Mouse (Mus musculus) lung, embryonic 16.5 days (tissue): ENCODE measurements around the gene Usp47. TPM values are rescaled to one million over a fixed set of nuclear protein-coding genes. Genes with fewer than 3 reads are reported as not detected.

Experiments
- ATAC-seq: fragments of 200-750 bp; cut with Nextera tagmentation; 2 replicates; pipeline ENCODE4 v1.8.0; 2017; ENCODE audit warnings: low read depth, mild to moderate bottlenecking, moderate library complexity
- H3K27ac ChIP-seq: fragments of 300-500 bp; sonication (generic); 2 replicates; pipeline ENCODE4 v1.5.1; 2014; ENCODE audit warnings: mild to moderate bottlenecking, control low read depth, low read length
- H3K27me3 ChIP-seq: fragments of 300-500 bp; sonication (generic); 2 replicates; pipeline ENCODE4 v1.6.1; 2014; ENCODE audit warnings: low read depth, low read length, mixed read lengths; ENCODE audit not compliant: control insufficient read depth, insufficient read depth
- H3K36me3 ChIP-seq: fragments of 300-500 bp; sonication (generic); 2 replicates; pipeline ENCODE4 v1.6.1; 2014; ENCODE audit warnings: low read length; ENCODE audit not compliant: control insufficient read depth, insufficient read depth
- H3K4me1 ChIP-seq: fragments of 300-500 bp; sonication (generic); replicated peaks from 2 replicates; pipeline ENCODE4 v1.6.1; 2014; ENCODE audit warnings: low read length, mixed read lengths; ENCODE audit not compliant: control insufficient read depth, insufficient read depth
- H3K4me2 ChIP-seq: fragments of 300-500 bp; sonication (generic); 2 replicates; pipeline ENCODE4 v1.6.1; 2014; ENCODE audit warnings: low read depth, low read length, control low read depth
- H3K4me3 ChIP-seq: fragments of 300-500 bp; sonication (generic); 2 replicates; pipeline ENCODE4 v1.5.1; 2014; ENCODE audit warnings: mild to moderate bottlenecking, low read length, control low read depth
- H3K9ac ChIP-seq: fragments of 300-500 bp; sonication (generic); 2 replicates; pipeline ENCODE4 v1.6.1; 2014; ENCODE audit warnings: low read length, control low read depth
- H3K9me3 ChIP-seq: fragments of 300-500 bp; sonication (generic); 2 replicates; pipeline ENCODE4 v1.6.1; 2016; ENCODE audit warnings: low read length; ENCODE audit not compliant: control insufficient read depth
- WGBS: fragments of 180-500 bp; shearing (Covaris S2); extraction: QIAGEN DNeasy Blood & Tissue Kit; methylation state at CpG from one replicate; pipeline ENCODE4 v1.1.7; 2014; 5-methylcytosine and 5-hydroxymethylcytosine counted together
- polyA plus RNA-seq: library from polyadenylated mRNA; unstranded; fragments of >200 nt; fragmentation: Nextera tagmentation; extraction: Ambion mirVana; gene quantifications from 2 replicates; pipeline ENCODE4 v1.2.1, GENCODE M21; 2015

Usp47 gene
- polyA plus RNA-seq, 1 experiment from 2014 or later = 71.5 TPM

DNA sequence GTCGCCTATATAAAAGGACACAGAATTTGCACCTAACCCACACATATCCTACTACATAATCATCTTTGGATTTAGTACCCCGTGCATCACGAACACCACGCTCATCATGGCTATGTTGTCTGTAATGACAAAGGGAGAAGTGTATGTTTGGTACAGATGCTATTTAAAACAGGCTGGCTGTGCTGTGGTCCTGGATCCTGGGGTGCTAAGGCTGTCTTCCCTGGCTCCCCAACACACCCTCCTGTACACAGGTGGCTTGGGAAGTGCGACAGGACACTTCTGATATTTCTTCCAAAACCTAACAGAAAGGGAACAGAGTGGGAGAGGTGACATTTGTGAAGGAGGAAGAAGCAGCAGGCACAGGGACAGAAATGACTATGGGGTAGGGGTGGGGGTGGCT lies 100.3 kb downstream of the Usp47 start:
- Histone ChIP-seq H3K9ac (no peak overlapping the region), H3K4me3 (no peak overlapping the region), H3K9me3 (no peaks in the 10 kb centered on the region), H3K27ac (no peak overlapping the region), H3K4me1 (peaks cover 4% of the 10 kb centered on the region; the same call in 1 of the 2 replicates), H3K4me2 (no peak overlapping the region), H3K36me3 (no peaks in the 10 kb centered on the region), H3K27me3 (no peaks in the 10 kb centered on the region)
- ATAC-seq = no peak
- WGBS = 82% methylated on average over 5 of the region's 5 CpGs

DNA sequence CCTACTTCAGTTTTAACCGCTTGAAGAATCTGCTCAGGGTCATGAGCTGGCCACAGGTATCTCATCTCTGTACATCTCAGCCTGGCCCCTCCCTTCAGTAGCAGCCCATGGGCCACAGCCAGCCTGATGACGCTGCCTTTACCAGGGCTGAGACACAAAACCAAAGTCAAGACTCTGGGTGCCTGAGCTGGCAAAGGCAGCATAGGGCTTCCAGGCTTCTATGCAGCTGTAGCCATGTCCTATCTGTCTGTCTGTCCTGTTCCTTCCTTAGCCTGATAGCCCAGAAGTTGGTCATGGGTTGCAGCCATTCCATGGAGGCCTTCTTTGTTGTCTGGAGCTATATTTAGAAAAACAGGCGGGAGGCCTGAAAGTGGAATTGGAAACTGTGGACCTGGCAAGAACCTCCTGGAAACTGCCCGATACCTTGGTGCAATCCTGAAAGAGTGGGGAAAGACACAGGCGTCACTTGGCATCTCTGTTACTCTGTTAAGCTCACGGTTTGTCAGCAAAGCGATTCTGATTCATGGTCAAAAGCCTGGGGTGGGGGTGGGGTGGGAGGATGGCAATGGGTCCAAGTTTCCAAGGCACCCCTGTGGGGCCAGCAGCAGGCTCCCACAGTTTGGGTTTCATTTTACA lies 102.4 kb downstream of the Usp47 start:
- Histone ChIP-seq H3K9me3 (no peaks in the 10 kb centered on the region), H3K4me3 (no peak overlapping the region), H3K9ac (no peak overlapping the region), H3K4me1 (peaks cover 4% of the 10 kb centered on the region; the same call in 1 of the 2 replicates), H3K27ac (no peak overlapping the region), H3K36me3 (no peaks in the 10 kb centered on the region), H3K4me2 (no peak overlapping the region), H3K27me3 (no peaks in the 10 kb centered on the region)
- ATAC-seq = no peak
- WGBS = 79% methylated on average over 7 of the region's 7 CpGs

DNA sequence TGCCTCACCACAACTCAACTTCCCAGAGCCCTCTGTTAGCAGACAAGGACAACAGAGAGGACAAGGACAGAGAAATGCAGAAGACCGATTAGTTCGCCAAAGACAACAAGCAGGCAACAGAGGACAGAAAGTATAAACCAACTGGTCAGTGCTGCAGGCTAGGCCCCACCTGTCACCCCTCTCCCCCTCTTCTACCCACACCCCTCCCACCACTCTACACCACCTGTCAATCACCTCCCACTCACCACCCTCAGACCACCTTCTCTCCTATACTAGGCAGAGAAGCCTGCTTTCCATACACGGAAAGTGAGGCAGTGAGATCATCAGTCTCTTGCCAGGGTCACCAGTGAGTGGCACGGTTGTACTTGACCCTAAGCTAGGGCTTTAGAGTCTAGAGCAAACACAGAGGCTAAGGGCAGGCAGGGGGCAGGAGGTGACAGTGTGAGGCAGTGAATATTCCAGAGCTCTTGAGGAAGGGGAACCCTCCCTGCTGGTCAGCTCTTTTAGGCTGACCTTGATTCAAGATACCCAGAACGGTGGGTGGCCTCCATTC lies 103.9 kb downstream of the Usp47 start:
- 42% methylated on average over 5 of the region's 5 CpGs for WGBS
- H3K27me3 ChIP-seq = no peaks in the 10 kb centered on the region
- H3K4me3 ChIP-seq = no peak overlapping the region
- H3K4me2 ChIP-seq = no peak overlapping the region
- no peaks in the 10 kb centered on the region for H3K9me3 ChIP-seq
- H3K4me1 ChIP-seq = no peaks in the 10 kb centered on the region
- ATAC-seq = no peak
- no peak overlapping the region for H3K27ac ChIP-seq
- no peaks in the 10 kb centered on the region for H3K36me3 ChIP-seq
- H3K9ac ChIP-seq = no peak overlapping the region

DNA sequence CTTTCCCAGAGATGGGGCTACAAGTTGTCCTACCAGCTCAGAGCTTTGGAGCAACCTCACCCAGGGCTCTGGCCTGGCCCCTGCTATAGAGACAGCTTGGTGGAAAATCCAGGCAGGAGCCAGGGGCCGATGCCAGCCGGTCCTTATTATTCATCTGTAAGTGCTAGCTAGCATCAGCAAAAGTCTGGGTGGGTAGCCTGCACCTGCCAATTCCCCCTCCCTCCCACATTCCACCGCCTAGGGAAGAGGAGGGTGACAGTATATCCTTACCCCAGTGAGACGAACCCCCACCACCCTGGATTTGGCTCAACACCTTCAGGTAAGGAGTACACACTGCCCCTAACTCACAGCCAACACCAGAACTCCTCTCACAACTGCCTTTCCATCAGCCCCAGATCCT lies 104.7 kb downstream of the Usp47 start:
- Histone ChIP-seq H3K4me3 (no peak overlapping the region), H3K4me1 (no peaks in the 10 kb centered on the region), H3K9me3 (no peaks in the 10 kb centered on the region), H3K9ac (no peak overlapping the region), H3K36me3 (no peaks in the 10 kb centered on the region), H3K27me3 (no peaks in the 10 kb centered on the region), H3K4me2 (no peak overlapping the region), H3K27ac (no peak overlapping the region)
- WGBS = 74% methylated on average over 4 of the region's 4 CpGs
- ATAC-seq = no peak

DNA sequence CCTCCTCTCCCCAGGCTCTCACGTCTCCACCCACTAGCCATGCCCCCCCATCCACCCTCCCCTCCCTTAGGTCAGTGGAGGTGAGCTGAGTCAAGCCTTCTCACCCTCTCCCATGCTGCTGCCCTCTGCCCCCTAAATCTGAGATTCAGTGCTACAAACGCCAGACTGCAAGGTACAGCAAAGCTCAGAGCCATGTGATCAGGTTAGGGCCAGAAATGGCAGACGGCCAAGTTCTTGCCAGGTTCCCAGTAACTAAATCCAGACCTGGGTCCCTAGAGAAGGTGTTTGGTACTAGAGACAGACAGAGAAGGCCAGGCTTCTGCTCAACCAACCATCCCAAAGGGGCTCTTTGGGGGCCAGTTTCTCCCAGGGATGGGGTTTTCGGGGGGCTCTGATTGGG lies 105.5 kb downstream of the Usp47 start:
- no peaks in the 10 kb centered on the region for H3K4me1 ChIP-seq
- ATAC-seq = no peak
- 69% methylated on average over 4 of the region's 4 CpGs for WGBS

DNA sequence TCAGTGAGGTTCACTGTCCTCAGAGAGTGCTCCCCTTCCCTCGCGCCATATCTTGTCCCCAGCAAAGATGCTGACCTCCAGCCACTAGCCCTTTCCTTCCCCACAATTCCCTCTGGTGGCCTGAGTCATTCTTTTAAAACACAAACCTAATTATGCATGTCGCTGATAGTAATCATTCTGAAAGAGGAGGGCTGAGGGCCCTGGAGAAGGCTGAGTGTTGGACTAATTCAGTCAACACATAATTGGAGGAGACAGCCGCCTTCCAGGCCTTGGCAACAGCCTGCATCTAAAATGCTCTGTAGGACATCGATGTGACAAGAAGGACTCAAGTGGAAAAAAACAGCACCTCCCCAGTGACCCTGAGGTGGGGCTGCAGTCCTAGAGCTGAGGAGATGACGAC lies 106.5 kb downstream of the Usp47 start:
- no peaks in the 10 kb centered on the region for H3K9me3 ChIP-seq
- H3K4me3 ChIP-seq = no peak overlapping the region
- H3K27me3 ChIP-seq = no peaks in the 10 kb centered on the region
- no peak overlapping the region for H3K4me2 ChIP-seq
- H3K9ac ChIP-seq = no peak overlapping the region
- no peaks in the 10 kb centered on the region for H3K36me3 ChIP-seq
- ATAC-seq = peak; percentile 19; the same call in 1 of the 2 replicates
- no peaks in the 10 kb centered on the region for H3K4me1 ChIP-seq
- H3K27ac ChIP-seq = no peak overlapping the region
- 72% methylated on average over 6 of the region's 6 CpGs for WGBS

More for the DNA sequence above, 105.5 kb downstream of the Usp47 start:
- Histone ChIP-seq H3K27me3 (no peaks in the 10 kb centered on the region), H3K27ac (no peak overlapping the region), H3K36me3 (no peaks in the 10 kb centered on the region), H3K9ac (no peak overlapping the region), H3K4me3 (no peak overlapping the region), H3K4me2 (no peak overlapping the region), H3K9me3 (no peaks in the 10 kb centered on the region)

DNA sequence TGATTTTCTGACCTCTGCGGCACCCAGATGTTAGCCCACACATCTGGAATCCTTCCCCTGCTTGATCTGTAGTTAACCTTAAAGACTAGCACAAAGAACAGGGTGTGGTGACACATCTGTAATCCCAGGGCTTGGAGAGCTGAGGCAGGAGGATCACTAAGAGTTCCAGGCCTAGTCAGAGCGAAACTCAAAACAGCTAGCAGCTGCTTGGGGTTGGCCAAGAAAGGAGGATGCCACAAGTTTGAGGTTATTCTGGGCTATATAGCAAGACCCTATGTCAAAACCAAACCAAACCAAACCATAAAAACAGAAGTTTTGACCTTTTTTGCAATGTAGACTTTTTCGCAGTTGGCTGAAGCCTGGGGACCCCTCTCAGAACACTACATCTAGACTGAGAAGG lies 107.4 kb downstream of the Usp47 start:
- ATAC-seq = no peak
- Histone ChIP-seq H3K36me3 (no peaks in the 10 kb centered on the region), H3K27ac (no peak overlapping the region), H3K4me1 (no peaks in the 10 kb centered on the region), H3K9me3 (no peaks in the 10 kb centered on the region), H3K9ac (no peak overlapping the region), H3K27me3 (no peaks in the 10 kb centered on the region), H3K4me2 (no peak overlapping the region), H3K4me3 (no peak overlapping the region)
- WGBS = 92% methylated on average over 3 of the region's 3 CpGs

DNA sequence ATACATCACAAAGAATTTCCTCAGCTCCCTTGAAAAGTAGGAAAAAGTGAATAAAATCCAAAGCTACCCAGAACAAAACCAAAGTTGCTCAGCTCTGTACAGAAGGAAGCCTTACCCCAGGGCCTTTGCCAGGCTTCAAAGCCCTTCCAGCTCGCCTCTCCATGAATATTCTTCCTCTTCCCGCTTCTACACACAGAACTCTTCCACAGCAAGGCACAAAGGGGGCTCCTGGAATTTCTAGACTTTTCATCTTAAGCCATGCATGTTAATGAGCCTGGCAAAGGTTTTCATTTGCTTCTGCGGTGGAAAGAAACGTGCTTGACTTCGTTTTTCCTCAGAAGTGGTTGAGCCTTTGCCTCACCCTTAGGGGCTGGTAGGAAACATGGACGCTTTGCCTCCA lies 108.7 kb downstream of the Usp47 start:
- H3K36me3 ChIP-seq = no peaks in the 10 kb centered on the region
- no peak overlapping the region for H3K9ac ChIP-seq
- no peak overlapping the region for H3K27ac ChIP-seq
- H3K4me1 ChIP-seq = no peaks in the 10 kb centered on the region
- no peak overlapping the region for H3K4me2 ChIP-seq
- ATAC-seq = no peak
- no peaks in the 10 kb centered on the region for H3K27me3 ChIP-seq
- H3K9me3 ChIP-seq = no peaks in the 10 kb centered on the region
- WGBS = 71% methylated on average over 6 of the region's 6 CpGs
- H3K4me3 ChIP-seq = no peak overlapping the region

DNA sequence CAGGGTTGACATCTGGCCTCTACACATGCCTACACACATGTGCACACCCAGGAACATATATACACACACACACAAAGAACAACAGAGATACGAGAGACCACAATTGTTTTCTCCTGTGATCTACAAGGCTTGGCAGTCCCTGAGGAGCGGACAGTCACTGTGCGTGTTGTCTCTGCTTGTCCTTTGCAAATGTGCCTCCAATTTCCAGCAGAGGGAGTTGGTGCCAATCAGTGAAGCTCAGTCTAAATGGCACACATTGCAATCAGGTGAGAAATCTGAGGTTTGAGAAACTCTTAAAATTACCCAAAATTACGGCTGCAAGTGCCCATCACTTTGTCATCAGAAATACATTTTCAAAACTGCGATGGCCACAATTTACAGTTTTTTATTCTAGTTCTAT lies 110.0 kb downstream of the Usp47 start:
- H3K4me1 ChIP-seq = no peaks in the 10 kb centered on the region
- 82% methylated on average over 5 of the region's 5 CpGs for WGBS

More for the DNA sequence above, 110.0 kb downstream of the Usp47 start:
- H3K9ac ChIP-seq = no peak overlapping the region
- H3K27me3 ChIP-seq = no peaks in the 10 kb centered on the region
- H3K9me3 ChIP-seq = no peaks in the 10 kb centered on the region
- no peak overlapping the region for H3K4me2 ChIP-seq
- no peaks in the 10 kb centered on the region for H3K36me3 ChIP-seq
- H3K27ac ChIP-seq = no peak overlapping the region
- no peak for ATAC-seq
- no peak overlapping the region for H3K4me3 ChIP-seq
